Mouse (Mus musculus) cerebellum, adult 2 months (tissue): Measurements from ENCODE around the gene Btg4.

Experiments
- CTCF ChIP-seq: fragments of 200-500 bp; IDR thresholded peaks from 2 replicates; pipeline ENCODE4 v1.5.1; 2011; ENCODE audit warnings: low read depth, mild to moderate bottlenecking, control low read depth, low read length, moderate library complexity, borderline replicate concordance; ENCODE audit not compliant: insufficient read depth
- POLR2A ChIP-seq: fragments of 200-500 bp; IDR thresholded peaks from 2 replicates; pipeline ENCODE4 v1.6.1; 2011; ENCODE audit warnings: low read length, control low read depth, borderline replicate concordance; ENCODE audit not compliant: insufficient read depth

GRCm38 (mm10) chr9:51070801-51071200, 10.1 kb downstream of the Btg4 start:
- TF ChIP-seq CTCF (no peak), POLR2A (no peak)
